Mouse (Mus musculus): Measurements from ENCODE around the gene Patj.

Patj gene

GRCm38 (mm10) chr4:98653650-98654049 lies 258.1 kb downstream of the Patj start:
- no peak for DNase-seq (ENCODE audit: low read depth, low spot score)

GRCm38 (mm10) chr4:98654419-98654821 lies 258.8 kb downstream of the Patj start:
- no peak for DNase-seq (ENCODE audit: low read depth, low spot score)

GRCm38 (mm10) chr4:98656759-98657158 lies 261.2 kb downstream of the Patj start:
- DNase-seq (ENCODE audit: low read depth, low spot score): no peak

- DNase-seq (ENCODE audit: low read depth, low spot score): no peak
Observed at GRCm38 (mm10) chr4:98659032-98659431, 263.4 kb downstream of the Patj start.

GRCm38 (mm10) chr4:98660534-98660933 lies 264.9 kb downstream of the Patj start:
- no peak for DNase-seq (ENCODE audit: low read depth, low spot score)

- DNase-seq (ENCODE audit: low read depth, low spot score): no peak
Observed at GRCm38 (mm10) chr4:98665884-98666283, 270.3 kb downstream of the Patj start.

- DNase-seq (ENCODE audit: low read depth, low spot score): no peak
Observed at GRCm38 (mm10) chr4:98666451-98666850, 270.9 kb downstream of the Patj start.

- DNase-seq (ENCODE audit: low read depth, low spot score): no peak
Observed at GRCm38 (mm10) chr4:98667009-98667408, 271.4 kb downstream of the Patj start.

- DNase-seq (ENCODE audit: low read depth, low spot score): no peak
Observed at GRCm38 (mm10) chr4:98677506-98677905, 281.9 kb downstream of the Patj start.

GRCm38 (mm10) chr4:98686678-98687267 lies 291.2 kb downstream of the Patj start:
- no peak for DNase-seq (ENCODE audit: low read depth, low spot score)

GRCm38 (mm10) chr4:98688116-98688515 lies 292.5 kb downstream of the Patj start:
- no peak for DNase-seq (ENCODE audit: low read depth, low spot score)

GRCm38 (mm10) chr4:98688520-98688919 lies 292.9 kb downstream of the Patj start:
- no peak for DNase-seq (ENCODE audit: low read depth, low spot score)

GRCm38 (mm10) chr4:98689988-98690387 lies 294.4 kb downstream of the Patj start:
- no peak for DNase-seq (ENCODE audit: low read depth, low spot score)

GRCm38 (mm10) chr4:98693465-98694185 lies 298.0 kb downstream of the Patj start:
- DNase-seq (ENCODE audit: low read depth, low spot score): peak; percentile 6

- no peak for DNase-seq (ENCODE audit: low read depth, low spot score)
Observed at GRCm38 (mm10) chr4:98697932-98698331, 302.3 kb downstream of the Patj start.

GRCm38 (mm10) chr4:98698921-98699320 lies 303.3 kb downstream of the Patj start:
- no peak for DNase-seq (ENCODE audit: low read depth, low spot score)

GRCm38 (mm10) chr4:98700156-98700555 lies 304.6 kb downstream of the Patj start:
- DNase-seq (ENCODE audit: low read depth, low spot score): no peak

GRCm38 (mm10) chr4:98702201-98702894 lies 306.8 kb downstream of the Patj start:
- DNase-seq (ENCODE audit: low read depth, low spot score): peak; percentile 36

- DNase-seq (ENCODE audit: low read depth, low spot score): no peak
Observed at GRCm38 (mm10) chr4:98710891-98711290, 315.3 kb downstream of the Patj start.

GRCm38 (mm10) chr4:98717735-98718546 lies 322.4 kb downstream of the Patj start:
- DNase-seq (ENCODE audit: low read depth, low spot score): no peak

- no peak for DNase-seq (ENCODE audit: low read depth, low spot score)
Observed at GRCm38 (mm10) chr4:98718547-98718917, 322.9 kb downstream of the Patj start.

- peak; percentile 23 for DNase-seq (ENCODE audit: low read depth, low spot score)
Observed at GRCm38 (mm10) chr4:98722454-98722853, 326.9 kb downstream of the Patj start.

All from telencephalon, adult 2 months (tissue).